Mouse (Mus musculus): ENCODE data around the gene Wee2. TPM values are rescaled to one million over a fixed set of nuclear protein-coding genes. Genes with fewer than 3 reads are reported as not detected.

Wee2 gene
- polyA plus RNA-seq, 1 experiment from 2014 or later, result 0.21 TPM

GRCm38 (mm10) chr6:40441276-40441675, 2.4 kb downstream of the Wee2 start:
- Histone ChIP-seq H3K36me3 (replicated peaks) (no peaks in the 10 kb centered on the region), H3K9ac (no peak overlapping the region), H3K9me3 (no peaks in the 10 kb centered on the region), H3K4me1 (no peaks in the 10 kb centered on the region), H3K4me2 (no peak overlapping the region), H3K4me3 (no peak overlapping the region), H3K27me3 (replicated peaks) (no peaks in the 10 kb centered on the region), H3K27ac (no peak overlapping the region)
- WGBS, result 70% methylated on average over 3 of the region's 3 CpGs
- ATAC-seq (replicated peaks), result no peak

- no peaks in the 10 kb centered on the region for H3K9me3 ChIP-seq
- no peak overlapping the region for H3K9ac ChIP-seq
- H3K4me2 ChIP-seq, result no peak overlapping the region
- no peak overlapping the region for H3K4me3 ChIP-seq
- H3K36me3 ChIP-seq (replicated peaks), result no peaks in the 10 kb centered on the region
- H3K27ac ChIP-seq, result no peak overlapping the region
- no peaks in the 10 kb centered on the region for H3K27me3 ChIP-seq (replicated peaks)
- 50% methylated on average over 3 of the region's 3 CpGs for WGBS
- no peaks in the 10 kb centered on the region for H3K4me1 ChIP-seq
- ATAC-seq (replicated peaks), result no peak
These were observed 2.9 kb downstream of the Wee2 start for GRCm38 (mm10) chr6:40441755-40442154.

- WGBS, result 50% methylated on average over 10 of the region's 10 CpGs
- Histone ChIP-seq H3K36me3 (replicated peaks) (no peaks in the 10 kb centered on the region), H3K27ac (no peak overlapping the region), H3K9me3 (no peaks in the 10 kb centered on the region), H3K4me1 (no peaks in the 10 kb centered on the region), H3K27me3 (replicated peaks) (no peaks in the 10 kb centered on the region), H3K4me2 (no peak overlapping the region), H3K9ac (no peak overlapping the region), H3K4me3 (no peak overlapping the region)
- ATAC-seq (replicated peaks), result no peak; the same call in 1 of the 2 replicates
These were observed 4.5 kb downstream of the Wee2 start for GRCm38 (mm10) chr6:40443281-40443928.

GRCm38 (mm10) chr6:40448626-40449025, 9.7 kb downstream of the Wee2 start:
- Histone ChIP-seq H3K4me2 (no peak overlapping the region), H3K9me3 (no peaks in the 10 kb centered on the region), H3K4me1 (no peaks in the 10 kb centered on the region), H3K4me3 (no peak overlapping the region), H3K27ac (no peak overlapping the region), H3K27me3 (replicated peaks) (no peaks in the 10 kb centered on the region), H3K36me3 (replicated peaks) (no peaks in the 10 kb centered on the region), H3K9ac (no peak overlapping the region)
- no peak for ATAC-seq (replicated peaks)

GRCm38 (mm10) chr6:40454436-40455041, 15.7 kb downstream of the Wee2 start:
- H3K9me3 ChIP-seq, result no peaks in the 10 kb centered on the region
- no peak overlapping the region for H3K27ac ChIP-seq
- no peak overlapping the region for H3K4me3 ChIP-seq
- no peaks in the 10 kb centered on the region for H3K36me3 ChIP-seq (replicated peaks)
- 24% methylated on average over 7 of the region's 7 CpGs for WGBS
- H3K27me3 ChIP-seq (replicated peaks), result no peaks in the 10 kb centered on the region
- no peak overlapping the region for H3K9ac ChIP-seq
- H3K4me1 ChIP-seq, result no peaks in the 10 kb centered on the region
- no peak for ATAC-seq (replicated peaks)
- H3K4me2 ChIP-seq, result no peak overlapping the region

- Histone ChIP-seq H3K27me3 (replicated peaks) (no peaks in the 10 kb centered on the region), H3K4me3 (no peak overlapping the region), H3K4me2 (no peak overlapping the region), H3K9ac (no peak overlapping the region), H3K4me1 (no peaks in the 10 kb centered on the region), H3K27ac (no peak overlapping the region), H3K36me3 (replicated peaks) (no peaks in the 10 kb centered on the region), H3K9me3 (no peaks in the 10 kb centered on the region)
- 48% methylated on average over 6 of the region's 6 CpGs for WGBS
- ATAC-seq (replicated peaks), result no peak
These were observed 26.8 kb downstream of the Wee2 start for GRCm38 (mm10) chr6:40465710-40466109.

- Histone ChIP-seq H3K4me2 (peak within 1 kb of the TSS; percentile 69), H3K9ac (peak within 1 kb of the TSS; percentile 71), H3K27me3 (replicated peaks) (no peaks in the 10 kb centered on the region), H3K36me3 (replicated peaks) (peaks cover 21% of the 10 kb centered on the region), H3K4me1 (peaks cover 16% of the 10 kb centered on the region), H3K4me3 (peak within 1 kb of the TSS; percentile 65), H3K27ac (peak within 1 kb of the TSS; percentile 89), H3K9me3 (no peaks in the 10 kb centered on the region)
- ATAC-seq (replicated peaks), result peak; percentile 98
- WGBS, result under 1% methylated on average over 54 of the region's 54 CpGs
These were observed 32.2 kb downstream of the Wee2 start, which contains the start of gene Ssbp1 for GRCm38 (mm10) chr6:40470916-40471719. Gene Ssbp1, plus strand, starts transcription at chr6:40471352.

- Histone ChIP-seq H3K27ac (peak overlapping the region; percentile 89), H3K4me3 (peak overlapping the region; percentile 65), H3K27me3 (replicated peaks) (no peaks in the 10 kb centered on the region), H3K9ac (peak overlapping the region; percentile 71), H3K36me3 (replicated peaks) (peaks cover 23% of the 10 kb centered on the region), H3K4me2 (peak overlapping the region; percentile 69), H3K4me1 (peaks cover 16% of the 10 kb centered on the region), H3K9me3 (no peaks in the 10 kb centered on the region)
- WGBS, result under 1% methylated on average over 7 of the region's 7 CpGs
- ATAC-seq (replicated peaks), result peak; percentile 16; the same call in 1 of the 2 replicates
These were observed 32.8 kb downstream of the Wee2 start for GRCm38 (mm10) chr6:40471720-40472010.

GRCm38 (mm10) chr6:40476132-40476531, 37.2 kb downstream of the Wee2 start:
- peaks cover 37% of the 10 kb centered on the region for H3K36me3 ChIP-seq (replicated peaks)
- no peak overlapping the region for H3K4me3 ChIP-seq
- H3K9me3 ChIP-seq, result no peaks in the 10 kb centered on the region
- WGBS, result 90% methylated on average over 4 of the region's 4 CpGs
- no peaks in the 10 kb centered on the region for H3K27me3 ChIP-seq (replicated peaks)
- H3K9ac ChIP-seq, result no peak overlapping the region
- peaks cover 16% of the 10 kb centered on the region for H3K4me1 ChIP-seq
- H3K4me2 ChIP-seq, result no peak overlapping the region
- no peak overlapping the region for H3K27ac ChIP-seq
- ATAC-seq (replicated peaks), result no peak

GRCm38 (mm10) chr6:40479705-40480104, 40.8 kb downstream of the Wee2 start:
- H3K9me3 ChIP-seq, result no peaks in the 10 kb centered on the region
- ATAC-seq (replicated peaks), result no peak
- H3K4me3 ChIP-seq, result no peak overlapping the region
- peaks cover 47% of the 10 kb centered on the region for H3K36me3 ChIP-seq (replicated peaks)
- H3K4me2 ChIP-seq, result no peak overlapping the region
- no peaks in the 10 kb centered on the region for H3K27me3 ChIP-seq (replicated peaks)
- no peak overlapping the region for H3K27ac ChIP-seq
- no peak overlapping the region for H3K9ac ChIP-seq
- WGBS, result 95% methylated on average over 1 of the region's 1 CpGs
- no peaks in the 10 kb centered on the region for H3K4me1 ChIP-seq

- ATAC-seq (replicated peaks), result no peak
- H3K36me3 ChIP-seq (replicated peaks), result peaks cover 31% of the 10 kb centered on the region
These were observed 43.4 kb downstream of the Wee2 start for GRCm38 (mm10) chr6:40482318-40482717.

GRCm38 (mm10) chr6:40490933-40491332, 52.0 kb downstream of the Wee2 start, which contains the start of gene Tas2r137:
Gene Tas2r137, plus strand, starts transcription at chr6:40491233.
- H3K4me2 ChIP-seq, result no peak within 1 kb of the TSS
- H3K4me3 ChIP-seq, result no peak within 1 kb of the TSS
- no peak within 1 kb of the TSS for H3K27ac ChIP-seq
- no peaks in the 10 kb centered on the region for H3K36me3 ChIP-seq (replicated peaks)
- no peaks in the 10 kb centered on the region for H3K9me3 ChIP-seq
- H3K4me1 ChIP-seq, result no peaks in the 10 kb centered on the region
- H3K9ac ChIP-seq, result no peak within 1 kb of the TSS
- H3K27me3 ChIP-seq (replicated peaks), result no peaks in the 10 kb centered on the region
- ATAC-seq (replicated peaks), result no peak

More at GRCm38 (mm10) chr6:40482318-40482717, 43.4 kb downstream of the Wee2 start:
- H3K4me3 ChIP-seq, result no peak overlapping the region
- H3K27me3 ChIP-seq (replicated peaks), result no peaks in the 10 kb centered on the region
- no peak overlapping the region for H3K27ac ChIP-seq
- 92% methylated on average over 5 of the region's 5 CpGs for WGBS
- no peaks in the 10 kb centered on the region for H3K4me1 ChIP-seq
- H3K9me3 ChIP-seq, result no peaks in the 10 kb centered on the region
- no peak overlapping the region for H3K9ac ChIP-seq
- no peak overlapping the region for H3K4me2 ChIP-seq

All from midbrain, embryonic 15.5 days (tissue).